8 mouse cellular contexts compared by ENCODE assay signal in genomic region chr7:80629369-80629768, GRCm38 (mm10). TPM values are rescaled to one million over a fixed set of nuclear protein-coding genes. Genes with fewer than 3 reads are reported as not detected.
DNase-seq lines count a peak whose midpoint lies in the region; ATAC-seq and TF ChIP-seq lines count a peak whose summit lies in the region.

No protein-coding gene starts in this region.

- no peak for TF ChIP-seq POLR2A in bone marrow, adult 2 months (IDR thresholded peaks at IDR 0.05; ENCODE audit: borderline replicate concordance, control insufficient read depth, low read depth, low read length)

- H3K9me3 ChIP-seq in heart, embryonic 12.5 days (replicated peaks) = no peaks in the 10 kb centered on the region
- no peaks in the 10 kb centered on the region for H3K9me3 ChIP-seq in intestine, postnatal 0 days (ENCODE audit: control insufficient read depth)
- H3K9me3 ChIP-seq in lung, postnatal 0 days (ENCODE audit: low read length) = no peaks in the 10 kb centered on the region

- no peak for ATAC-seq in heart, embryonic 12.5 days (ENCODE audit: insufficient number of reproducible peaks, low FRiP score)
- ATAC-seq in intestine, postnatal 0 days = 0 out of 2 replicates have a peak, but pooled peaks have one; percentile 26
- ATAC-seq in lung, postnatal 0 days = peak; percentile 64

- no peak for TF ChIP-seq CTCF in bone marrow, adult 2 months (IDR thresholded peaks at IDR 0.05; ENCODE audit: control insufficient read depth, insufficient read depth, low read length)
- TF ChIP-seq CTCF in intestine, postnatal 0 days (IDR thresholded peaks at IDR 0.05; ENCODE audit: low read depth) = no peak
- TF ChIP-seq CTCF in lung, postnatal 0 days (IDR thresholded peaks at IDR 0.05) = no peak

- peaks cover 8% of the 10 kb centered on the region; the same call in 1 of the 2 replicates for H3K36me3 ChIP-seq in heart, embryonic 12.5 days
- 0 out of 2 replicates have a peak, but pooled peaks cover 5% of the 10 kb centered on the region for H3K36me3 ChIP-seq in intestine, postnatal 0 days (ENCODE audit: control insufficient read depth, insufficient read depth)
- H3K36me3 ChIP-seq in lung, postnatal 0 days (ENCODE audit: insufficient read depth, low read length) = no peaks in the 10 kb centered on the region

- 50% methylated on average over 12 of the region's 12 CpGs for WGBS in heart, embryonic 12.5 days
- 12% methylated on average over 12 of the region's 12 CpGs for WGBS in bone marrow, adult 2 months
- 30% methylated on average over 12 of the region's 12 CpGs for WGBS in intestine, postnatal 0 days
- WGBS in lung, postnatal 0 days = 30% methylated on average over 12 of the region's 12 CpGs

- H3K27me3 ChIP-seq in heart, embryonic 12.5 days (replicated peaks) = no peaks in the 10 kb centered on the region
- H3K27me3 ChIP-seq in intestine, postnatal 0 days (replicated peaks; ENCODE audit: control insufficient read depth, insufficient read depth, low read length) = no peaks in the 10 kb centered on the region
- no peaks in the 10 kb centered on the region for H3K27me3 ChIP-seq in lung, postnatal 0 days (replicated peaks; ENCODE audit: insufficient read depth, low read length)

- no peak overlapping the region for H3K4me3 ChIP-seq in heart, embryonic 12.5 days
- H3K4me3 ChIP-seq in bone marrow, adult 2 months (replicated peaks; ENCODE audit: control insufficient read depth, low read depth, low read length) = no peak overlapping the region
- 0 out of 2 replicates have a peak overlapping the region, but pooled peaks have one; percentile 5 for H3K4me3 ChIP-seq in intestine, postnatal 0 days (ENCODE audit: low read depth, low read length)
- no peak overlapping the region for H3K4me3 ChIP-seq in lung, postnatal 0 days (ENCODE audit: low read depth, low read length)

- intact Hi-C loops in heart, postnatal 25 days (cut with DNase I) = no loop called here
- intact Hi-C loops in left cerebral cortex, postnatal 10 days (cut with DNase I) = no loop called here
- intact Hi-C loops in left cerebral cortex, postnatal 14 days (cut with DNase I) = no loop called here

- no peak overlapping the region for H3K4me2 ChIP-seq in heart, embryonic 12.5 days
- peak overlapping the region; percentile 53 for H3K4me2 ChIP-seq in intestine, postnatal 0 days (replicated peaks; ENCODE audit: low read depth)
- H3K4me2 ChIP-seq in lung, postnatal 0 days (replicated peaks; ENCODE audit: low read depth, low read length) = peak overlapping the region; percentile 45

- H3K4me1 ChIP-seq in heart, embryonic 12.5 days (replicated peaks) = peaks cover 34% of the 10 kb centered on the region
- H3K4me1 ChIP-seq in bone marrow, adult 2 months (ENCODE audit: control insufficient read depth, insufficient read depth, low read length) = peaks cover 6% of the 10 kb centered on the region
- H3K4me1 ChIP-seq in intestine, postnatal 0 days (replicated peaks; ENCODE audit: control insufficient read depth, insufficient read depth, low read length) = peaks cover 10% of the 10 kb centered on the region; the same call in 1 of the 2 replicates
- peaks cover 7% of the 10 kb centered on the region for H3K4me1 ChIP-seq in lung, postnatal 0 days (ENCODE audit: insufficient read depth, low read depth, low read length)

- no peak overlapping the region for H3K9ac ChIP-seq in heart, embryonic 12.5 days
- no peak overlapping the region for H3K9ac ChIP-seq in intestine, postnatal 0 days (ENCODE audit: low read depth, low read length)
- no peak overlapping the region for H3K9ac ChIP-seq in lung, postnatal 0 days (replicated peaks; ENCODE audit: low read depth)

- H3K27ac ChIP-seq in heart, embryonic 12.5 days (ENCODE audit: poor library complexity, severe bottlenecking) = peak overlapping the region; percentile 51; the same call in 1 of the 2 replicates
- H3K27ac ChIP-seq in bone marrow, adult 2 months (ENCODE audit: control insufficient read depth, insufficient read depth, low read depth, low read length, poor library complexity) = peak overlapping the region; percentile 27
- peak overlapping the region; percentile 29; the same call in 1 of the 2 replicates for H3K27ac ChIP-seq in intestine, postnatal 0 days (ENCODE audit: low read depth, low read length)
- H3K27ac ChIP-seq in lung, postnatal 0 days (ENCODE audit: low read length) = peak overlapping the region; percentile 73

- no peak for DNase-seq in heart, postnatal 25 days (ENCODE audit: low spot score)
- peak; percentile 80 for DNase-seq in lung, postnatal 0 days (ENCODE audit: low spot score)
- DNase-seq in embryo, embryonic 9.5 days (ENCODE audit: extremely low spot score) = no peak
- DNase-seq in left cerebral cortex, postnatal 10 days (ENCODE audit: extremely low spot score in 1 of 2, low spot score in 2 of 2) = no peak
- DNase-seq in left cerebral cortex, postnatal 14 days (ENCODE audit: low spot score in 2 of 2) = no peak

- no peak; the same call in 1 of the 2 replicates for TF ChIP-seq EP300 in lung, postnatal 0 days (IDR thresholded peaks at IDR 0.05)

RNA-seq across cellular contexts. Expression of gene Crtc3, which starts 59.3 kb away (rescaled TPM):
- polyA plus RNA-seq in heart, embryonic 12.5 days (2016; fragmentation: Nextera tagmentation; extraction: Ambion mirVana) = 16.7 and 16.9 TPM in 2 replicates
- 10 to 100 TPM; 14.3 to 15.7 TPM for total RNA-seq in heart, postnatal 25 days (2021)
- 5.7 and 8.2 TPM in 2 replicates for polyA plus RNA-seq in bone marrow, adult 2 months (2011; ENCODE audit: insufficient read depth, insufficient read length, low replicate concordance, missing spikeins)
- 11.5 and 13.8 TPM in 2 replicates for polyA plus RNA-seq in intestine, postnatal 0 days (2015; fragmentation: Nextera tagmentation; extraction: Ambion mirVana)
- polyA plus RNA-seq in lung, postnatal 0 days (2015; fragmentation: Nextera tagmentation; extraction: Ambion mirVana) = 19.7 and 20.1 TPM in 2 replicates
- 10 to 100 TPM; 16.8 to 18.9 TPM for total RNA-seq in left cerebral cortex, postnatal 10 days (2021)
- 10 to 100 TPM; 12.5 to 13.4 TPM for total RNA-seq in left cerebral cortex, postnatal 14 days (2021)
